20 mouse cellular contexts compared by ENCODE assay signal in genomic region chr12:56804487-56804886, GRCm38 (mm10).
DNase-seq lines count a peak whose midpoint lies in the region; ATAC-seq and TF ChIP-seq lines count a peak whose summit lies in the region.
"Had no signal": no experiment of that assay in that cellular context is flagged by ENCODE, and none has a peak within 500 bp of the region (broad histone marks: within the 10 kb centered on the region; RNA-seq: fewer than 3 reads in every experiment).

No protein-coding gene starts in this region.

- 26% methylated on average over 3 of the region's 3 CpGs for WGBS in lung, embryonic 15.5 days
- WGBS in forebrain, embryonic 14.5 days = 45% methylated on average over 3 of the region's 3 CpGs

- peak; percentile 55; the same call in 1 of the 2 replicates for ATAC-seq in lung, embryonic 15.5 days (ENCODE audit: borderline replicate concordance, extremely low read depth, low FRiP score, low TSS enrichment)
- ATAC-seq in Patski = peak; percentile 97
- no peak for ATAC-seq in forebrain, embryonic 14.5 days
- ATAC-seq: forebrain, embryonic 15.5 days; midbrain, embryonic 13.5 days had no signal

- no peak for TF ChIP-seq POLR2A in myocyte (IDR thresholded peaks at IDR 0.05; ENCODE audit: insufficient read length, low read depth)

- no peaks in the 10 kb centered on the region for H3K4me1 ChIP-seq in lung, embryonic 15.5 days
- no peaks in the 10 kb centered on the region for H3K4me1 ChIP-seq in forebrain, embryonic 14.5 days (ENCODE audit: control insufficient read depth, insufficient read depth, low read length)
- H3K4me1 ChIP-seq: forebrain, embryonic 15.5 days; heart, embryonic 10.5 days; limb, embryonic 15.5 days; midbrain, embryonic 13.5 days had no signal

- H3K79me2 ChIP-seq in myocyte (ENCODE audit: control insufficient read depth, insufficient read depth) = no peaks in the 10 kb centered on the region

- intact Hi-C loops in heart, postnatal 14 days (cut with DNase I) = no loop called here

- H3K9me3 ChIP-seq in lung, embryonic 15.5 days = no peaks in the 10 kb centered on the region
- H3K9me3 ChIP-seq in forebrain, embryonic 14.5 days (replicated peaks; ENCODE audit: control insufficient read depth, low read length) = no peaks in the 10 kb centered on the region
- H3K9me3 ChIP-seq: forebrain, embryonic 15.5 days; heart, embryonic 10.5 days; limb, embryonic 15.5 days; midbrain, embryonic 13.5 days had no signal

- H3K9ac ChIP-seq in lung, embryonic 15.5 days = no peak overlapping the region
- no peak overlapping the region for H3K9ac ChIP-seq in forebrain, embryonic 14.5 days (ENCODE audit: low read length)
- H3K9ac ChIP-seq: forebrain, embryonic 15.5 days; limb, embryonic 15.5 days; midbrain, embryonic 13.5 days had no signal

- DNase-seq in heart, adult 11 months = peak; percentile 33
- no peak for DNase-seq in heart, postnatal 14 days
- no peak for DNase-seq in lung, postnatal 36 days
- DNase-seq in Patski (ENCODE audit: low read depth, low spot score) = peak; percentile 54
- no peak for DNase-seq in forebrain, embryonic 14.5 days (ENCODE audit: low spot score)
- no peak for DNase-seq in heart, adult 8-10 months (ENCODE audit: low spot score)
- DNase-seq: adrenal gland, adult 8-10 months; cerebellum, adult 9-11 months; gastrocnemius, postnatal 36 days; kidney, adult 18-20 months; right cerebral cortex, postnatal 25 days; thymus, postnatal 4 days had no signal

- no peak overlapping the region for H3K4me3 ChIP-seq in lung, embryonic 15.5 days
- no peak overlapping the region for H3K4me3 ChIP-seq in myocyte
- no peak overlapping the region for H3K4me3 ChIP-seq in forebrain, embryonic 14.5 days (ENCODE audit: low read depth, low read length)
- H3K4me3 ChIP-seq: erythroblast, embryonic 14.5 days; forebrain, embryonic 15.5 days; heart, embryonic 10.5 days; limb, embryonic 15.5 days; midbrain, embryonic 13.5 days had no signal

- no peak overlapping the region for H3ac ChIP-seq in myocyte (ENCODE audit: control insufficient read depth, insufficient read length)

- H3K27me3 ChIP-seq in lung, embryonic 15.5 days = no peaks in the 10 kb centered on the region
- H3K27me3 ChIP-seq in Patski (peaks cover 7% of the 10 kb centered on the region), myocyte (ENCODE audit: control insufficient read depth, insufficient read depth, insufficient read length) (no peaks in the 10 kb centered on the region)
- no peaks in the 10 kb centered on the region for H3K27me3 ChIP-seq in forebrain, embryonic 14.5 days (replicated peaks; ENCODE audit: control insufficient read depth, insufficient read depth, low read length)
- H3K27me3 ChIP-seq: forebrain, embryonic 15.5 days; limb, embryonic 15.5 days; midbrain, embryonic 13.5 days had no signal

- H3K36me3 ChIP-seq in lung, embryonic 15.5 days = no peaks in the 10 kb centered on the region
- no peaks in the 10 kb centered on the region for H3K36me3 ChIP-seq in myocyte (ENCODE audit: control insufficient read depth, insufficient read depth)
- H3K36me3 ChIP-seq in forebrain, embryonic 14.5 days (ENCODE audit: control insufficient read depth, insufficient read depth, low read length) = no peaks in the 10 kb centered on the region
- H3K36me3 ChIP-seq: forebrain, embryonic 15.5 days; heart, embryonic 10.5 days; limb, embryonic 15.5 days; midbrain, embryonic 13.5 days had no signal

- in situ Hi-C loops in Patski (cut with MboI; ENCODE audit: low pct_unique_long_range_greater_than_20kb) = no loop called here

- TF ChIP-seq CTCF in Patski (IDR thresholded peaks at IDR 0.05) = no peak

- no peak overlapping the region for H3K27ac ChIP-seq in lung, embryonic 15.5 days
- H3K27ac ChIP-seq in forebrain, embryonic 14.5 days (ENCODE audit: low read depth, low read length) = no peak overlapping the region
- H3K27ac ChIP-seq: forebrain, embryonic 15.5 days; heart, embryonic 10.5 days; limb, embryonic 15.5 days; macrophage; midbrain, embryonic 13.5 days had no signal

- POLR2A ChIA-PET in Patski (lab: Charles Lee) = interaction anchor here (0.6 kb wide), 1 partner anchor 81 kb away, joined by 5 read pairs; no protein-coding TSS in a partner anchor

- no peak overlapping the region for H3K4me2 ChIP-seq in lung, embryonic 15.5 days
- H3K4me2 ChIP-seq in myocyte (ENCODE audit: low read depth) = no peak overlapping the region
- H3K4me2 ChIP-seq in forebrain, embryonic 14.5 days (ENCODE audit: low read length) = no peak overlapping the region
- H3K4me2 ChIP-seq: forebrain, embryonic 15.5 days; limb, embryonic 15.5 days; midbrain, embryonic 13.5 days had no signal

- CTCF ChIA-PET in Patski (lab: Charles Lee) = interaction anchor here (0.7 kb wide), 1 partner anchor 95 kb away, joined by 3 read pairs; no protein-coding TSS in a partner anchor

TF ChIP-seq in myocyte, 11 proteins besides CTCF, POLR2A, EP300 and RAD21:
- TF ChIP-seq REST (IDR thresholded peaks at IDR 0.05; ENCODE audit: insufficient read depth, insufficient read length) = no peak
- peak; percentile 59; the same call in 1 of the 2 replicates for TF ChIP-seq CEBPB (IDR thresholded peaks at IDR 0.05; ENCODE audit: insufficient read depth, poor library complexity, severe bottlenecking)
- no peak for TF ChIP-seq MAX (IDR thresholded peaks at IDR 0.05; ENCODE audit: low read depth)

Comparison
In these comparisons a context has a peak if more than half of its experiments do, and no peak if none do; other contexts are left out.
1. DNase-seq: peak in heart, adult 11 months (single experiment) and Patski (single experiment); none in heart, postnatal 14 days (0 of 2), lung, postnatal 36 days (single experiment), forebrain, embryonic 14.5 days (single experiment) and heart, adult 8-10 months (single experiment).